Mouse (Mus musculus) brown adipose tissue, adult 24 weeks (tissue): ENCODE data around the gene Ikbke. TPM values are rescaled to one million over a fixed set of nuclear protein-coding genes. Genes with fewer than 3 reads are reported as not detected.
A peak's percentile ranks its signal among the peaks of the same experiment; 100 is the strongest.
"Not testable (repeated sequence)": the region's sequence is repeated elsewhere in the genome, so short reads cannot be mapped to it uniquely, and the experiment has no call there.

ENCODE experiments used
- H3K27ac ChIP-seq: fragments of 200-500 bp; replicated peaks from 2 replicates; pipeline ENCODE4 v1.5.1; 2012; ENCODE audit warnings: low read depth, mild to moderate bottlenecking, low read length
- H3K4me1 ChIP-seq: fragments of 200-500 bp; 2 replicates; pipeline ENCODE4 v1.6.1; 2012; ENCODE audit warnings: low read length, mixed read lengths; ENCODE audit not compliant: control insufficient read depth, insufficient read depth, insufficient read length
- H3K4me3 ChIP-seq: fragments of 200-500 bp; 2 replicates; pipeline ENCODE4 v1.5.1; 2012; ENCODE audit warnings: low read depth, mild to moderate bottlenecking, low read length, moderate library complexity; ENCODE audit not compliant: insufficient read depth
- polyA plus RNA-seq: library from polyadenylated mRNA; stranded (reverse); fragments of >200 nt; gene quantifications from 2 replicates; pipeline ENCODE4 v1.2.4, GENCODE M21; 2012; ENCODE audit not compliant: missing spikeins, insufficient read depth, insufficient read length

The Ikbke gene
- polyA plus RNA-seq = 1.0 TPM in 2 replicates

- Histone ChIP-seq H3K27ac (no peak within 1 kb of the TSS), H3K4me1 (0 out of 2 replicates have a peak, but pooled peaks cover 4% of the 10 kb centered on the region), H3K4me3 (peak within 1 kb of the TSS; percentile 43)
Observed at GRCm38 (mm10) chr1:131279456-131279776, at the start of gene Ikbke. TSS of gene Ikbke (minus strand) at chr1:131279606.

DNA sequence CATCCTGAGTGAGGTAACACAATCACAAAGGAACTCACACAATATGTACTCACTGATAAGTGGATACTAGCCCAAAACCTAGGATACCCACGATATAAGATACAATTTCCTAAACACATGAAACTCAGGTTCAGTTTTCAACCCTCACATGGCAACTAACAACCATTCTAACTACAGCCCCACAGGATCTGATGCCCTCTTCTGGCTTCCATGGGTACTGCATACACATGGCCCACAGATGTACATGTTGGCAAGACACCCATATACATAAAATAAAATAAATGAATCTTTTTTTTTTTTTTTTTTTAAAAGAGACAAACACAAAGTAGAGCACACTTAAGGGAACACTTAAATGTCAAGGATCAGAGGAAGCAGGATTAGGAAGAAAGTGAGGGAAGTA lies 49.7 kb upstream of the Ikbke start:
- H3K4me1 ChIP-seq, H3K4me3 ChIP-seq, H3K27ac ChIP-seq: not testable (repeated sequence)

- Histone ChIP-seq H3K4me3 (no peak overlapping the region), H3K27ac (no peak overlapping the region), H3K4me1 (no peaks in the 10 kb centered on the region)
Observed at GRCm38 (mm10) chr1:131327167-131327566, 47.8 kb upstream of the Ikbke start.

DNA sequence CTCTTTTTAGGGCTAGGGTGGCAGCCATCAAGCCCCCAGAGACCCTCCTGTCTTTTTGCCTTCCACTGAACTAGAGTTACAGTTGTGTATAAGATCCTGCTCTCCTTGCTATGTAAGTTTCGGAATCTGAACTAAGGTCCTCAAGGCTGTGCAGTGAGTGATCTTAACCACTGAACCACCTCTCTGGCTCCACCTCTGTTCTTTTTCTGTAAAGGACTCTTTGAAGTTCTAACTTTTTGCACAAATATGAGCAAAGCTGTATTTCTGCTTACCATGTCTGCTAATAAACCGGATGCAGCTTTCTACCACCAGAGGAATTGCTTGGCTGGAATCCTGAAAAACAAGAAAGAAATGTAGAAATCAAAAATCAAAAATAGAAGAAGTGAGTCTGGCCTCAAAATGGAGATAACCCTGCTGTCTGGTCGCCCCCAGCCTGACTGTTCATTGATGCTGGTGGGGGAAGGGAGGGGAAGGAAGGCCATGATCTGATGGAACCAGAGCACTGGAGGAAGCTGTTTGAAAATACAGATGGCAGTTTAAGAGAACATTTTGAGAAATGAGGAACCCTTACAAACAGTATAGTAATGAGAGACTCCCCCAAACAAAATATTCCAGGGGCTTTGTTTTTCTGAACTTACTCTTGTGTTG lies 45.5 kb upstream of the Ikbke start:
- H3K27ac ChIP-seq = no peak overlapping the region
- no peaks in the 10 kb centered on the region for H3K4me1 ChIP-seq
- H3K4me3 ChIP-seq = no peak overlapping the region

- Histone ChIP-seq H3K27ac (no peak overlapping the region), H3K4me3 (no peak overlapping the region), H3K4me1 (no peaks in the 10 kb centered on the region)
Observed at GRCm38 (mm10) chr1:131319598-131320330, 40.4 kb upstream of the Ikbke start.

DNA sequence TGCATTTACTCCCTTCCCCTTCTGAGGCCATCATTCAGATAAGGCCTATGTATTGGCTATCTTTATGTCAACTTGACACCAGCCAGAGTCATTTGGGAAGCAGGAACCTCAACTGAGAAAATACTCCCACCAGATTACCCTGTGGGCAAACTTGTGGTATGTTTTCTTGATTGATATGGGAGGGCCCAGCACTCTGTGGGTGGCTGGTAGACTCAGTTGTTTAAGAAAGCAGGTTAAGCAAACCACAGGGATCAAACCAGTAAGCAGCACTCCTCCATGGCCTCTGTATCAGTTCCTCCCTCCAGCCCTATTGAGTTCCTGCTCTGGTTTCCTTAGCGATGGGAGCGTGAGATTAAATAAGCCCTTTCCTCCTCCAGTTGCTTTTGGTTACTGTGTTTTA lies 39.0 kb upstream of the Ikbke start:
- no peak overlapping the region for H3K4me3 ChIP-seq
- H3K27ac ChIP-seq = no peak overlapping the region
- no peaks in the 10 kb centered on the region for H3K4me1 ChIP-seq

DNA sequence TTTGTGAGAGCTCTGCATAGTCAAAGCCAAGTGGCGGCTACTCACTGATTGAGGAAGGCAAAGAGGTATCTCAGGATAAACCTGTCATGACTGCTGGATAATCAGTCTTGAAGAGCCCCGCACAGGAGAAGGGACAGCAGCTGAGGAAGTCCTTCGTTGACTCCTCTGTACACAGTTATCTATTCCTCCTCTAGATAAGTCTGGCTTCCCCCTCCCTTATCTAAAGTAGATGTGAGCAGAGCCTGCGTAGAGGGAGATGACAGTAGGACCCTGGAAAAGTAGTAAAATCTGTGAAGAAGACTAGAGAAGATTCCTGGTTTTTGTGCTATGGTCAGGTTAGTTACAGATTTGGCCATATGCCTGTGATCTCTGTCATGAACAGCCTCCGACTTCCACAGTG lies 38.2 kb upstream of the Ikbke start:
- Histone ChIP-seq H3K4me3 (no peak overlapping the region), H3K27ac (no peak overlapping the region), H3K4me1 (no peaks in the 10 kb centered on the region)

- H3K4me3 ChIP-seq = no peak overlapping the region
- H3K4me1 ChIP-seq = no peaks in the 10 kb centered on the region
- no peak overlapping the region for H3K27ac ChIP-seq
Observed at GRCm38 (mm10) chr1:131311284-131311683, 31.9 kb upstream of the Ikbke start.

DNA sequence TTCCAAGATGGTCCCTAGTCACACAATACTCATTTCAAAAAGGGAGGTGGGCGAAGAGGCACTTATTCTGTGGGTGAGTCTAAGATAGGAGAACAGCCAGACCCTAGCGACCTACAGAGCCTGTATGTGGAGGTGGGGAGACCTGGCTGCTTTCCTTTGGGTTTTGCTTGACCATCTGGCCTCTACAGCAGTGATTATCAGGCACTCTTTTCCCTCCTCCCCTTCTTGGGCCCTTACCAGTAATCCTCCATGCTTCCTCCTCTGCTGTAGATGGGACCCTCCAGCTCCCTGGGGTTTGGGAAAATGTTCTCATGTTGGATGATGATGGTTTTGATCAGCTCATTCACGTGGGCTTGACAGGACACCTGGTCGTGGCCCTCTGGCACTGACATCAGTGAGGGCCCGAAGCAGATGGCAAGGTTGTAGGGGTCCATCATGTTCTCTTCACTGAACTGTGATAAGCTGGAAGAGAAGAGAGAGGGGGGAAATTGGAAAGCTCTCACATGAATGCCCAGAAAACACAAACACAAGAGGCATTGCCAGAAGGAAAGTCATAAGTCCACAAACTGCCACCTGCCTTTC lies 30.9 kb upstream of the Ikbke start:
- no peak overlapping the region for H3K27ac ChIP-seq
- H3K4me1 ChIP-seq = no peaks in the 10 kb centered on the region
- no peak overlapping the region for H3K4me3 ChIP-seq

DNA sequence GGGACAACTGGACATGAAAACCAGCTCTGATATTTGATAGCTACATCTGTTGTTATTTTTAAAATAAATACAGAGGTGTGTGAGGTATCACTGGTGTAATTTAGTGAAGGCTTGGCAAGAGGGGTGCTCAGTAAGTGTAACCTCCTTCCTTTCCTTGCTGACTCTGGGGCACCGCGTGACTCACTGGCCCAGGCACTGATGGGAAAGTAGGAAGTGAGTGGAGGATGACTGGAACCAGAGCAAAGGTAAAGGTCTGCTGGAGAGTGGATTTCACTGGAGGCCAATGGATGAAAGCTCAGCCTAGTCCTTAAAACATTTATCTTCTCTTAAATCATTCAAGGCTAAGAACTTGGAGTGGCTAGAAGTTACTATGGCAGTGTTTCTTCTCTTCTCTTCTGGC lies 21.3 kb upstream of the Ikbke start:
- no peak overlapping the region for H3K27ac ChIP-seq
- no peak overlapping the region for H3K4me3 ChIP-seq
- H3K4me1 ChIP-seq = peaks cover 2% of the 10 kb centered on the region

DNA sequence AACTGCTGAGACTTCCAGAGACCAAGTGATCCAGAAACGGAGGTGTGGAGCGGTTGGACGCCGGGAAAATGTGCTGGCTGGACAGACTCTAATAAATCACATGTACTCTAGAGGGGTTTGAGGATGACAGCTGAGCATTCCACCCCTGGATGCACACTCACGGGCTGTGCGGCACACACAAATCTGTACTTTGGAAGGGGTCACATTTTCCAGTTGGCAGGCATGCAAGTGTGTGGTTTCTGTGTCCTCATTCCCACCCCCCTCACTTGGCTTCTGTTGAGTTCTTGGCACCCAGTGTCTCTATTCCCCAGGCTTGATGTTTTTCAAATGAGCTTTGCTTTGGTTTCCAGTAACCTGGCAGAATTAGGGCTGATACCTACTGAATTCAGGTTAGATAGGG lies 20.4 kb upstream of the Ikbke start:
- Histone ChIP-seq H3K4me3 (no peak overlapping the region), H3K27ac (no peak overlapping the region), H3K4me1 (peaks cover 2% of the 10 kb centered on the region)

DNA sequence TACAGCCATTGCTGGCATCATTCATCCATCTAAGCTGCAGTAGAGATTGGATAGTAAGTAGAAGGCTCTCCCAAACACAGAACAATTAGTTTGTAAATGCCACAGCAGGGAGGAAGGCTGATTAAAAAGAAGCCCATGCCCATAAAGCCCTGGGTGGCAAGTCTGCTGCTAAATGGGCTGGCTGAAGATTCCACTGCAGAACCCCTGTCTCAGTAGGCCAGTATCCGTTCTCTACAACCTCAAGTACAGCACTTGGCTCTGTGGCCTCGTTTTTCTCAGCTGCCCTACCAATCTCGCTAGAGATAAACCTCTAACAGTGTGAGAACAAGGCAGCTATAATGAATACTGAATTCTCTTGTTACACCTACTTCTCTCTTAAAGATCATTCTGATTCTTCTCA lies 19.8 kb upstream of the Ikbke start:
- no peak overlapping the region for H3K27ac ChIP-seq
- H3K4me1 ChIP-seq = peaks cover 2% of the 10 kb centered on the region
- H3K4me3 ChIP-seq = no peak overlapping the region

- H3K27ac ChIP-seq = no peak overlapping the region
- H3K4me3 ChIP-seq = no peak overlapping the region
- peaks cover 2% of the 10 kb centered on the region for H3K4me1 ChIP-seq
Observed at GRCm38 (mm10) chr1:131298171-131298570, 18.8 kb upstream of the Ikbke start.

GRCm38 (mm10) chr1:131296726-131297125 lies 17.3 kb upstream of the Ikbke start:
- peaks cover 2% of the 10 kb centered on the region for H3K4me1 ChIP-seq
- H3K27ac ChIP-seq = no peak overlapping the region
- H3K4me3 ChIP-seq = no peak overlapping the region

DNA sequence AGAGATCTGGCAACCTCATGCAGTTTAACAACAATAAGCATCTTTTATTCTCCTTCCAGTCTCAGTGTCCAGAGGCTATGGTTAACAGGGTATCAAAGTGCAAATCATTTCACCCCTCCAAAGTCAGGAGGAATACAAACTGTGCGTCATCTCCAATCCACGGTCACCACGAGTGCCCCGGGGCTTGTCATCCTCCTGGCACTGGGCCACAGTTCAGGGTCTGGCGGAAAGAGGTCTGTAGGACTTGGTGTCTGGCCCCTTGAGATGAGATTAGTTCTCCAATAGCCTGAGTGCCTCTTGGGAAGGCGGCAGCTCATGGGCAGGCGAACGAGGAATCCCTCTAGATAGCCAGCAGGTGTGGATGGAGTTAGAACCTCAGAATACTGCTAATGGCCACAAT lies 15.8 kb upstream of the Ikbke start:
- H3K27ac ChIP-seq = no peak overlapping the region
- peaks cover under 1% of the 10 kb centered on the region; the same call in 1 of the 2 replicates for H3K4me1 ChIP-seq
- H3K4me3 ChIP-seq = no peak overlapping the region

- no peak overlapping the region for H3K4me3 ChIP-seq
- H3K27ac ChIP-seq = no peak overlapping the region
Observed at GRCm38 (mm10) chr1:131293922-131294250, 14.5 kb upstream of the Ikbke start.

More at GRCm38 (mm10) chr1:131293922-131294250, 14.5 kb upstream of the Ikbke start:
- H3K4me1 ChIP-seq = no peaks in the 10 kb centered on the region
